Mouse (Mus musculus) intestine, embryonic 16.5 days (tissue): Measurements from ENCODE around the gene Ccdc153. TPM values are rescaled to one million over a fixed set of nuclear protein-coding genes. Genes with fewer than 3 reads are reported as not detected.
A peak's percentile ranks its signal among the peaks of the same experiment; 100 is the strongest.

Source experiments
- ATAC-seq: fragments of 200-750 bp; cut with Nextera tagmentation; 2 replicates; pipeline ENCODE4 v1.8.0; 2017; ENCODE audit warnings: moderate TSS enrichment, moderate library complexity
- H3K27ac ChIP-seq: fragments of 300-500 bp; sonication (generic); 2 replicates; pipeline ENCODE4 v1.5.1; 2014; ENCODE audit warnings: mild to moderate bottlenecking, low read length
- H3K27me3 ChIP-seq: fragments of 300-500 bp; sonication (generic); replicated peaks from 2 replicates; pipeline ENCODE4 v1.6.1; 2014; ENCODE audit warnings: low read length, control low read depth, mixed read lengths; ENCODE audit not compliant: control insufficient read depth, insufficient read depth
- H3K36me3 ChIP-seq: fragments of 300-500 bp; sonication (generic); 2 replicates; pipeline ENCODE4 v1.6.1; 2014; ENCODE audit warnings: low read length, control low read depth; ENCODE audit not compliant: control insufficient read depth, insufficient read depth
- H3K4me1 ChIP-seq: fragments of 300-500 bp; sonication (generic); 2 replicates; pipeline ENCODE4 v1.6.1; 2014; ENCODE audit warnings: low read length, control low read depth, mixed read lengths; ENCODE audit not compliant: control insufficient read depth, insufficient read depth
- H3K4me2 ChIP-seq: fragments of 300-500 bp; sonication (generic); 2 replicates; pipeline ENCODE4 v1.6.1; 2014; ENCODE audit warnings: low read depth, low read length, control low read depth
- H3K4me3 ChIP-seq: fragments of 300-500 bp; sonication (generic); 2 replicates; pipeline ENCODE4 v1.5.1; 2014; ENCODE audit warnings: mild to moderate bottlenecking, low read length
- H3K9ac ChIP-seq: fragments of 300-500 bp; sonication (generic); 2 replicates; pipeline ENCODE4 v1.6.1; 2014; ENCODE audit warnings: low read depth, low read length
- H3K9me3 ChIP-seq: fragments of 300-500 bp; sonication (generic); 2 replicates; pipeline ENCODE4 v1.6.1; 2016; ENCODE audit warnings: low read length, control low read depth; ENCODE audit not compliant: control insufficient read depth
- WGBS: fragments of 180-500 bp; shearing (Covaris S2); extraction: QIAGEN DNeasy Blood & Tissue Kit; methylation state at CpG from one replicate; pipeline ENCODE4 v1.1.7; 2014; 5-methylcytosine and 5-hydroxymethylcytosine counted together
- polyA plus RNA-seq: library from polyadenylated mRNA; unstranded; fragments of >200 nt; fragmentation: Nextera tagmentation; extraction: Ambion mirVana; gene quantifications from 2 replicates; pipeline ENCODE4 v1.2.1, GENCODE M21; 2015

Gene Ccdc153
- not detected in 2 replicates for polyA plus RNA-seq

DNA sequence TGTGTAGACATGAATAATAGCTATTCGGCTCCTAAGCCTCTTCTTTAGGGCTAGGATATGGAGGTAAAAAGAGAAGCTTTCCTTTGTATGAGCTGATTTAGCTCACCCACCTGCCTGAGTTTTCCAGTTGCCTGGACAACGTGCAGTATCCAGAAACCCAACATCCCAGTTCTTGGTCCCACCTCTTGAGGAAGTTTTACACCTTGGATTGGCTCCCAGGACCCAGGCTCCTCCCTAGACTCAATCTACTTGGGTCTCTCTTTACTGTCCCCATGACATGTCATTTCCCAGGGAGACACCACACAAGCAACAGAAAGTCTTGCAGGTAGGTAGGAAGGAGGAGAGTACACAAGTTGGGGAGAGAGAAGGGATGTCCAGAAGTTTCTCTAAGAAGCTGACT is at the start of gene Ccdc153:
Gene Ccdc153, plus strand, starts transcription at position 278 of the 400 bp plus-strand sequence.
- H3K4me3 ChIP-seq = no peak within 1 kb of the TSS
- H3K27ac ChIP-seq = no peak within 1 kb of the TSS
- H3K4me1 ChIP-seq = 0 out of 2 replicates have a peak, but pooled peaks cover 4% of the 10 kb centered on the region
- WGBS = 53% methylated on average over 2 of the region's 2 CpGs
- no peak within 1 kb of the TSS for H3K4me2 ChIP-seq
- ATAC-seq = no peak
- H3K27me3 ChIP-seq = no peaks in the 10 kb centered on the region
- no peak within 1 kb of the TSS for H3K9ac ChIP-seq
- H3K9me3 ChIP-seq = no peaks in the 10 kb centered on the region
- H3K36me3 ChIP-seq = no peaks in the 10 kb centered on the region

DNA sequence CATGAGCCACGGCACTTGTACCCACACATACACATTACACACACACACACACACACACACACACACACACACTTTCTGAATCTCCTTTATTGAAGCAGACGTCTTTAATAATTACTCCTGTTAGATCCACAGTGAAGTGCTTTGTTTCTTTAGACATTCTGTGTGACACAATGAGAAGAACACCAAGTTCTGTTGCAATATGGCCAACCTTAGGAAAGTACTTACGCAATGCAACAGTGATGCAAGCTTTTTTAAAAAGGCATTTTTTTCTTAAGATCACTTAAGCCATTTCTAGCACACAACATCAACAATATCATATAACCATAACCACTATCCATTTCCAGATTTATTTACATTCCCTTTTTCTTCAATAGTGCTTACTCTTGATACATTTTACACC is 49.3 kb upstream of the Ccdc153 start:
- whole genome bisulfite sequencing = 74% methylated on average over 3 of the region's 3 CpGs
- H3K4me2 ChIP-seq = no peak overlapping the region
- no peak overlapping the region for H3K4me3 ChIP-seq
- H3K27me3 ChIP-seq = no peaks in the 10 kb centered on the region
- ATAC-seq = no peak
- no peaks in the 10 kb centered on the region for H3K9me3 ChIP-seq
- no peaks in the 10 kb centered on the region for H3K4me1 ChIP-seq
- H3K27ac ChIP-seq = no peak overlapping the region
- no peak overlapping the region for H3K9ac ChIP-seq
- no peaks in the 10 kb centered on the region for H3K36me3 ChIP-seq

GRCm38 (mm10) chr9:44192312-44192711 is 48.2 kb upstream of the Ccdc153 start:
- H3K4me2 ChIP-seq = no peak overlapping the region
- no peaks in the 10 kb centered on the region for H3K4me1 ChIP-seq
- ATAC-seq = no peak
- H3K4me3 ChIP-seq = no peak overlapping the region
- no peak overlapping the region for H3K9ac ChIP-seq
- no peak overlapping the region for H3K27ac ChIP-seq
- H3K36me3 ChIP-seq = no peaks in the 10 kb centered on the region
- no peaks in the 10 kb centered on the region for H3K27me3 ChIP-seq
- no peaks in the 10 kb centered on the region for H3K9me3 ChIP-seq
- WGBS = 88% methylated on average over 3 of the region's 3 CpGs

DNA sequence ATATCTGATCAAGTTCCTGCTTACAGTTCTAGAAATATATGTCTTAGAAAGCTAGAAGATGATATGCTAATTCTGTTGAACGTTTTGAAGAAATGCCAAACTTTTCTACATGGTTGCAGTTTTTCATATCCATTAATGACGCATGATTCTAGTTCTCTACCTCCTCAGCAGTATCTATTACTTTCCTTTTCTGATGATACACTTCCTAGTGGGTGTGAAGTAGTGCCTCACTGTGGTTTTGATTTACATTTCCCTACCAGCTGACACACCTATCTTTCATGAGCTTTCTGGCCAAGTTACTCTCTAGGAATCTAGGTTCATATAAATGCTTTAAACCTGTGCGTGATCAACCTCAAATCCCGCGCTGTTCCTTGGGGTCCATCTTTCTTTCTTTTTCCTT is 47.7 kb upstream of the Ccdc153 start:
- Histone ChIP-seq H3K9ac (no peak overlapping the region), H3K27ac (no peak overlapping the region), H3K36me3 (peaks cover 3% of the 10 kb centered on the region; the same call in 1 of the 2 replicates), H3K27me3 (no peaks in the 10 kb centered on the region), H3K9me3 (no peaks in the 10 kb centered on the region), H3K4me2 (no peak overlapping the region), H3K4me3 (no peak overlapping the region), H3K4me1 (no peaks in the 10 kb centered on the region)
- 96% methylated on average over 5 of the region's 5 CpGs for WGBS
- ATAC-seq = no peak

GRCm38 (mm10) chr9:44194000-44194399 is 46.5 kb upstream of the Ccdc153 start:
- Histone ChIP-seq H3K4me2 (no peak overlapping the region), H3K9me3 (no peaks in the 10 kb centered on the region), H3K27ac (0 out of 2 replicates have a peak overlapping the region, but pooled peaks have one; percentile 57), H3K4me1 (no peaks in the 10 kb centered on the region), H3K27me3 (no peaks in the 10 kb centered on the region), H3K9ac (no peak overlapping the region), H3K36me3 (peaks cover 5% of the 10 kb centered on the region; the same call in 1 of the 2 replicates), H3K4me3 (no peak overlapping the region)
- peak; percentile 72 for ATAC-seq
- 57% methylated on average over 1 of the region's 1 CpGs for WGBS

DNA sequence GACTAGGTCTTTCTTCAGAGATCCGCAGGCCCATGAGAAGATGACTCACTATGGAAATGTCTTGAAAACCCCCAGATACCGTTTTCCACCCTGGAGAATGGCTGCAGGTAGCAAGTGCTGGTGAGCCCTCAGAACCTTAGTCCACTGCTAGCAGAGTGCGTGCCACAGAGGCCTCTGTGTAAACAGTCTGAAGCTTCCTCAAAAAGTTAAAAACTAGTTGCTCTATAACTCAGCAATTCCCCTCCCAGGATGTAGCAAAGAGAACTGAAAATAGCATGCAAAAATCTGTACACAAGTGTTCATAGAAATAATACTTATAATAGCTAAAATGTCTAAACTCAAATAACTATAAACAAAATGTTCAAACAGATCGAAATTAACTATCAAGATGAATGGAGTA is 44.1 kb upstream of the Ccdc153 start:
- H3K9me3 ChIP-seq = no peaks in the 10 kb centered on the region
- H3K27ac ChIP-seq = no peak overlapping the region
- H3K4me3 ChIP-seq = no peak overlapping the region
- peaks cover 5% of the 10 kb centered on the region; the same call in 1 of the 2 replicates for H3K36me3 ChIP-seq
- H3K4me2 ChIP-seq = no peak overlapping the region
- WGBS = 89% methylated on average over 4 of the region's 4 CpGs
- H3K27me3 ChIP-seq = no peaks in the 10 kb centered on the region
- H3K9ac ChIP-seq = no peak overlapping the region
- H3K4me1 ChIP-seq = no peaks in the 10 kb centered on the region
- no peak for ATAC-seq

DNA sequence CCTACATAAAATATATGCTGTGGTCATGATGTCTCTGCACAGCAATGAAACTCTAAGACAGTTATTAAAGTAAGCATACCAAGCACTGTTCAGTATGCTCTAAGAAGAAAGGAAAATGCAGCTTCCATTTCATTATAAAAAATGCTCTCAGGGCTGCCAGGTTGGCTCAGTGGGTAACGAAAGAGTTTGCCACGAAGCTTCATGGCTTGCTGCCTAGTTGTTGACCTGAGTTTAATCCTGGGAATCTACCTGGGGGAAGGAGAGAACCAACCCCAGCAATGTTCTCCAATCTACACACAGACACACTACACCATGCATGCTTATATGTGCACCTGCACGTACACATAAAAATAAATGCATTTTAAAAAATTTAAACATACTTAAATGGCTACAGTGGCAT is 41.3 kb upstream of the Ccdc153 start:
- Histone ChIP-seq H3K9ac (no peak overlapping the region), H3K4me3 (no peak overlapping the region), H3K36me3 (peaks cover 5% of the 10 kb centered on the region; the same call in 1 of the 2 replicates), H3K27ac (no peak overlapping the region), H3K4me2 (no peak overlapping the region), H3K4me1 (no peaks in the 10 kb centered on the region), H3K27me3 (no peaks in the 10 kb centered on the region), H3K9me3 (no peaks in the 10 kb centered on the region)
- no peak for ATAC-seq
- 94% methylated on average over 3 of the region's 3 CpGs for WGBS

DNA sequence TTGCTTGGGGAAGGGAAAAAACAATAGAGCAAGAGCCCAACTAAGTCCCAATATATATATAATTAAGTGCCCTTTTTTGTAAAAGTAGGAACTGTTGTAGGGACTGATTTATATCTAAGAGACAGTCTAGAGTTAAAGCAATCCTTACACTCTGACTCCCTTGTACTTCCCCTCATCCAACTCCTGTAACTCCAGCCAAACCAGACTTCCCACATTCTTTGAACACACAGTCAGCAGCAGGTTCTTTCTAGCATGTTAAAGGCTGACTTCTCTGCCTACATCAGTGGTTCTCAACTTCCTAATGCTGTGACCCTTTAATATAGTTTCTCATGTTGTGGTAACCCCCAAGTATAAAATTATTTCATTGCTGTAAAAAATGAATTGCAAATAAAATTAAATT is 40.9 kb upstream of the Ccdc153 start:
- no peak overlapping the region for H3K9ac ChIP-seq
- H3K27ac ChIP-seq = no peak overlapping the region
- peaks cover 5% of the 10 kb centered on the region; the same call in 1 of the 2 replicates for H3K36me3 ChIP-seq
- no peaks in the 10 kb centered on the region for H3K4me1 ChIP-seq
- no peaks in the 10 kb centered on the region for H3K27me3 ChIP-seq
- H3K4me2 ChIP-seq = no peak overlapping the region
- ATAC-seq = peak; percentile 33; the same call in 1 of the 2 replicates
- H3K4me3 ChIP-seq = no peak overlapping the region
- no peaks in the 10 kb centered on the region for H3K9me3 ChIP-seq

DNA sequence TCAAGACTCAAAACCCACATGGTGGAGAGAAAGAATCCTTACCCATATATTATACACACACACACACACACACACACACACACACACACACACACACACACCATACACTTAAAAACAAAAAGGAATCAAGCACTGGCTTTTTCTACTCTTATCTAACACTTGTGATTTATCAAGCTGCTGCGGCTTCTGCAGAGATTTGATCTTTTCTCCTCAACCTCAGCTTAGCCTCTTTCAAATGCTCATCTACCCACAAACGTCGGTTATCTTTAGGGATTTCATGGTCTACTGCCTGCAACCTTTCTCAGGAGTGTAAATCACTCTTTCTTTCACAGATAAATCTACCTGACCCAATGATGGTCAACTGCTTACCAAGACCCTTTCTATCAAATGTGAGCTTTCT is 40.0 kb upstream of the Ccdc153 start:
- Histone ChIP-seq H3K4me1 (no peaks in the 10 kb centered on the region), H3K4me3 (no peak overlapping the region), H3K27me3 (no peaks in the 10 kb centered on the region), H3K27ac (no peak overlapping the region), H3K9ac (no peak overlapping the region), H3K9me3 (no peaks in the 10 kb centered on the region), H3K4me2 (no peak overlapping the region), H3K36me3 (peaks cover 5% of the 10 kb centered on the region; the same call in 1 of the 2 replicates)
- 74% methylated on average over 3 of the region's 3 CpGs for WGBS
- no peak for ATAC-seq

- Histone ChIP-seq H3K4me2 (no peak overlapping the region), H3K27me3 (no peaks in the 10 kb centered on the region), H3K4me3 (no peak overlapping the region), H3K9me3 (no peaks in the 10 kb centered on the region), H3K4me1 (peaks cover 8% of the 10 kb centered on the region; the same call in 1 of the 2 replicates), H3K9ac (no peak overlapping the region), H3K27ac (no peak overlapping the region), H3K36me3 (no peaks in the 10 kb centered on the region)
- 89% methylated on average over 2 of the region's 2 CpGs for WGBS
- no peak for ATAC-seq
Measured at GRCm38 (mm10) chr9:44207840-44208239, 32.6 kb upstream of the Ccdc153 start.
